Mouse (Mus musculus) mesoderm, embryonic 11.5 days (tissue): ENCODE measurements around the gene Gm17409.
A peak's percentile ranks its signal among the peaks of the same experiment; 100 is the strongest.

ENCODE experiments used
- DNase-seq: peaks from one replicate; pipeline ENCODE4 v3.0.0-alpha.2; 2012; ENCODE audit warnings: low read depth, low spot score

The Gm17409 gene

GRCm38 (mm10) chr2:58469816-58470215 lies at the start of gene Gm17409:
Gene Gm17409, plus strand, starts transcription at chr2:58470116.
- no peak for DNase-seq

GRCm38 (mm10) chr2:58423319-58423718 lies 46.6 kb upstream of the Gm17409 start:
- no peak for DNase-seq

GRCm38 (mm10) chr2:58425436-58426004 lies 44.4 kb upstream of the Gm17409 start:
- no peak for DNase-seq

- DNase-seq = no peak
Measured at GRCm38 (mm10) chr2:58432211-58432610, 37.7 kb upstream of the Gm17409 start.

GRCm38 (mm10) chr2:58433317-58433716 lies 36.6 kb upstream of the Gm17409 start:
- no peak for DNase-seq

- no peak for DNase-seq
Measured at GRCm38 (mm10) chr2:58434438-58434837, 35.5 kb upstream of the Gm17409 start.

GRCm38 (mm10) chr2:58435507-58435906 lies 34.4 kb upstream of the Gm17409 start:
- DNase-seq = no peak

GRCm38 (mm10) chr2:58436911-58437310 lies 33.0 kb upstream of the Gm17409 start:
- DNase-seq = no peak

- DNase-seq = no peak
Measured at GRCm38 (mm10) chr2:58443163-58443562, 26.8 kb upstream of the Gm17409 start.

GRCm38 (mm10) chr2:58447001-58447400 lies 22.9 kb upstream of the Gm17409 start:
- DNase-seq = no peak

- no peak for DNase-seq
Measured at GRCm38 (mm10) chr2:58454095-58454865, 15.6 kb upstream of the Gm17409 start.

GRCm38 (mm10) chr2:58456843-58457487 lies 13.0 kb upstream of the Gm17409 start:
- no peak for DNase-seq

GRCm38 (mm10) chr2:58457488-58457865 lies 12.4 kb upstream of the Gm17409 start:
- DNase-seq = no peak

- DNase-seq = peak; percentile 9
Measured at GRCm38 (mm10) chr2:58458820-58459371, 11.0 kb upstream of the Gm17409 start.

GRCm38 (mm10) chr2:58470290-58470689 lies 374 bp downstream of the Gm17409 start:
- no peak for DNase-seq

- no peak for DNase-seq
Measured at GRCm38 (mm10) chr2:58475578-58475977, 5.7 kb downstream of the Gm17409 start.

GRCm38 (mm10) chr2:58476956-58477715 lies 7.2 kb downstream of the Gm17409 start:
- peak; percentile 78 for DNase-seq

- no peak for DNase-seq
Measured at GRCm38 (mm10) chr2:58478144-58478543, 8.2 kb downstream of the Gm17409 start.

GRCm38 (mm10) chr2:58479536-58479935 lies 9.6 kb downstream of the Gm17409 start:
- DNase-seq = no peak

- no peak for DNase-seq
Measured at GRCm38 (mm10) chr2:58480764-58481163, 10.8 kb downstream of the Gm17409 start.

- no peak for DNase-seq
Measured at GRCm38 (mm10) chr2:58481450-58482100, 11.7 kb downstream of the Gm17409 start.
